Mouse (Mus musculus): ENCODE data around the gene Plvap.

DNA sequence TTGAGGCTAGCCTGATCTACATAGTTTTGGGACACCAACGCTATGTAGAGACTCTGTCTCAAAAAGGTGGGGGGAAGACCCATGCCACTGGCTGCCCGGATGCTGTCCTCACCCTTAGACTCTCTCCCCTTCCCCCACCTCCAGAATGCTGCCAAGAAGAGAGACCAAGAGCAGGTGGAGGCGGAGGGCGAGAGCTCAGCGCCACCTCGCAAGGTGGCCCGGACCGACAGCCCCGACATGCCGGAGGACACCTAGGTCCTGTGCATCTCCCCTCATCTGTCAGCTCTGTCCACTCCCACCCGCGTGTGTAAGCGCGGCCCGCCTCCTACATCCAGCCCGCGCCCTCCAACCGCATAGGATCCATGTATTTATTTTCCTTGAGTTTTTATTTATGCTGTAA, 37.2 kb downstream of the Plvap start:
- no peak for TF ChIP-seq CTCF (IDR thresholded peaks at IDR 0.05)
- no peak for TF ChIP-seq POLR2A (IDR thresholded peaks at IDR 0.05; ENCODE audit: insufficient read depth, low read depth, low read length)
- no peak for TF ChIP-seq EP300 (IDR thresholded peaks at IDR 0.05; ENCODE audit: insufficient read depth, low read depth, low read length)
